Mouse (Mus musculus) lung, postnatal 0 days (tissue): Measurements from ENCODE around the gene Gfpt2.

ENCODE experiments used
- CTCF ChIP-seq: IDR thresholded peaks from 2 replicates; pipeline ENCODE4 v1.5.1; 2016; ENCODE audit warnings: antibody characterized with exemption, mild to moderate bottlenecking
- EP300 ChIP-seq: IDR thresholded peaks from 2 replicates; pipeline ENCODE4 v1.6.1; 2016; ENCODE audit warnings: antibody characterized with exemption, mild to moderate bottlenecking, control low read depth

GRCm38 (mm10) chr11:49806218-49806617 lies 12.2 kb downstream of the Gfpt2 start:
- TF ChIP-seq CTCF (no peak), EP300 (no peak)
